Mouse (Mus musculus): ENCODE results near the gene Mlec. TPM values are rescaled to one million over a fixed set of nuclear protein-coding genes. Genes with fewer than 3 reads are reported as not detected.
"Not testable (repeated sequence)": the region's sequence is repeated elsewhere in the genome, so short reads cannot be mapped to it uniquely, and the experiment has no call there.

The Mlec gene
- polyA plus RNA-seq, 1 experiment from 2014 or later: 21.0 TPM

- Histone ChIP-seq H3K9me3 (ENCODE audit: control insufficient read depth, low read length) (no peaks in the 10 kb centered on the region), H3K4me2 (replicated peaks) (no peak overlapping the region), H3K4me1 (replicated peaks; ENCODE audit: control insufficient read depth, insufficient read depth, low read length) (no peaks in the 10 kb centered on the region), H3K4me3 (replicated peaks; ENCODE audit: low read length) (no peak overlapping the region), H3K9ac (no peak overlapping the region), H3K27ac (peak overlapping the region; percentile 38; the same call in 1 of the 2 replicates), H3K36me3 (replicated peaks; ENCODE audit: control insufficient read depth, insufficient read depth) (no peaks in the 10 kb centered on the region), H3K27me3 (ENCODE audit: control insufficient read depth, insufficient read depth, low read length) (no peaks in the 10 kb centered on the region)
- DNase-seq (ENCODE audit: low spot score) (peak; percentile 50), ATAC-seq (ENCODE audit: low FRiP score) (no peak)
- WGBS: 51% methylated on average over 11 of the region's 11 CpGs
These were observed 8.2 kb upstream of the Mlec start for GRCm38 (mm10) chr5:115165895-115166814.

GRCm38 (mm10) chr5:115165351-115165750 lies 7.4 kb upstream of the Mlec start:
- Histone ChIP-seq H3K9ac (no peak overlapping the region), H3K27me3 (ENCODE audit: control insufficient read depth, insufficient read depth, low read length) (no peaks in the 10 kb centered on the region), H3K4me3 (replicated peaks; ENCODE audit: low read length) (no peak overlapping the region), H3K4me2 (replicated peaks) (no peak overlapping the region), H3K9me3 (ENCODE audit: control insufficient read depth, low read length) (no peaks in the 10 kb centered on the region), H3K27ac (no peak overlapping the region), H3K36me3 (replicated peaks; ENCODE audit: control insufficient read depth, insufficient read depth) (no peaks in the 10 kb centered on the region), H3K4me1 (replicated peaks; ENCODE audit: control insufficient read depth, insufficient read depth, low read length) (no peaks in the 10 kb centered on the region)
- WGBS: 60% methylated on average over 9 of the region's 9 CpGs
- ATAC-seq (ENCODE audit: low FRiP score) (no peak), DNase-seq (ENCODE audit: low spot score) (no peak)

- WGBS: 86% methylated on average over 4 of the region's 4 CpGs
- not testable (repeated sequence) for H3K4me1 ChIP-seq (replicated peaks; ENCODE audit: control insufficient read depth, insufficient read depth, low read length); H3K4me3 ChIP-seq (replicated peaks; ENCODE audit: low read length); DNase-seq (ENCODE audit: low spot score); H3K4me2 ChIP-seq (replicated peaks); H3K9ac ChIP-seq; H3K27me3 ChIP-seq (ENCODE audit: control insufficient read depth, insufficient read depth, low read length); H3K9me3 ChIP-seq (ENCODE audit: control insufficient read depth, low read length); H3K27ac ChIP-seq; H3K36me3 ChIP-seq (replicated peaks; ENCODE audit: control insufficient read depth, insufficient read depth); ATAC-seq (ENCODE audit: low FRiP score)
These were observed 6.5 kb upstream of the Mlec start for GRCm38 (mm10) chr5:115164446-115164845.

GRCm38 (mm10) chr5:115163563-115163962 lies 5.6 kb upstream of the Mlec start:
- H3K27ac ChIP-seq: no peak overlapping the region
- H3K9ac ChIP-seq: no peak overlapping the region
- no peak overlapping the region for H3K4me2 ChIP-seq (replicated peaks)
- ATAC-seq (ENCODE audit: low FRiP score) (no peak), DNase-seq (ENCODE audit: low spot score) (no peak)
- no peaks in the 10 kb centered on the region for H3K36me3 ChIP-seq (replicated peaks; ENCODE audit: control insufficient read depth, insufficient read depth)
- H3K4me3 ChIP-seq (replicated peaks; ENCODE audit: low read length): no peak overlapping the region
- 0 out of 2 replicates have a peak, but pooled peaks cover 8% of the 10 kb centered on the region for H3K4me1 ChIP-seq (replicated peaks; ENCODE audit: control insufficient read depth, insufficient read depth, low read length)
- no peaks in the 10 kb centered on the region for H3K9me3 ChIP-seq (ENCODE audit: control insufficient read depth, low read length)
- 40% methylated on average over 8 of the region's 8 CpGs for WGBS
- no peaks in the 10 kb centered on the region for H3K27me3 ChIP-seq (ENCODE audit: control insufficient read depth, insufficient read depth, low read length)

GRCm38 (mm10) chr5:115161940-115162279 lies 3.9 kb upstream of the Mlec start:
- H3K27ac ChIP-seq; H3K4me2 ChIP-seq (replicated peaks); H3K27me3 ChIP-seq (ENCODE audit: control insufficient read depth, insufficient read depth, low read length); ATAC-seq (ENCODE audit: low FRiP score); H3K9me3 ChIP-seq (ENCODE audit: control insufficient read depth, low read length); DNase-seq (ENCODE audit: low spot score); H3K9ac ChIP-seq; H3K4me3 ChIP-seq (replicated peaks; ENCODE audit: low read length); H3K36me3 ChIP-seq (replicated peaks; ENCODE audit: control insufficient read depth, insufficient read depth): not testable (repeated sequence)
- peaks cover 11% of the 10 kb centered on the region for H3K4me1 ChIP-seq (replicated peaks; ENCODE audit: control insufficient read depth, insufficient read depth, low read length)
- WGBS: no CpG with 5 or more reads among the region's 1 CpGs

GRCm38 (mm10) chr5:115161064-115161939 lies 3.3 kb upstream of the Mlec start:
- H3K9ac ChIP-seq: no peak overlapping the region
- no peak overlapping the region for H3K4me3 ChIP-seq (replicated peaks; ENCODE audit: low read length)
- H3K4me2 ChIP-seq (replicated peaks): no peak overlapping the region
- H3K9me3 ChIP-seq (ENCODE audit: control insufficient read depth, low read length): no peaks in the 10 kb centered on the region
- DNase-seq (ENCODE audit: low spot score): no peak
- no peak overlapping the region for H3K27ac ChIP-seq
- no peaks in the 10 kb centered on the region for H3K36me3 ChIP-seq (replicated peaks; ENCODE audit: control insufficient read depth, insufficient read depth)
- peaks cover 17% of the 10 kb centered on the region for H3K4me1 ChIP-seq (replicated peaks; ENCODE audit: control insufficient read depth, insufficient read depth, low read length)
- WGBS: 66% methylated on average over 13 of the region's 13 CpGs
- H3K27me3 ChIP-seq (ENCODE audit: control insufficient read depth, insufficient read depth, low read length): no peaks in the 10 kb centered on the region
- ATAC-seq (ENCODE audit: low FRiP score): no peak

GRCm38 (mm10) chr5:115160655-115161054 lies 2.7 kb upstream of the Mlec start:
- H3K9ac ChIP-seq: no peak overlapping the region
- H3K27me3 ChIP-seq (ENCODE audit: control insufficient read depth, insufficient read depth, low read length): no peaks in the 10 kb centered on the region
- 74% methylated on average over 6 of the region's 6 CpGs for WGBS
- peaks cover 23% of the 10 kb centered on the region for H3K4me1 ChIP-seq (replicated peaks; ENCODE audit: control insufficient read depth, insufficient read depth, low read length)
- DNase-seq (ENCODE audit: low spot score): no peak
- no peak overlapping the region for H3K27ac ChIP-seq
- H3K4me3 ChIP-seq (replicated peaks; ENCODE audit: low read length): no peak overlapping the region
- no peaks in the 10 kb centered on the region for H3K36me3 ChIP-seq (replicated peaks; ENCODE audit: control insufficient read depth, insufficient read depth)
- no peak overlapping the region for H3K4me2 ChIP-seq (replicated peaks)
- ATAC-seq (ENCODE audit: low FRiP score): no peak
- no peaks in the 10 kb centered on the region for H3K9me3 ChIP-seq (ENCODE audit: control insufficient read depth, low read length)

- H3K9ac ChIP-seq: peak overlapping the region; percentile 71
- peaks cover 38% of the 10 kb centered on the region for H3K4me1 ChIP-seq (replicated peaks; ENCODE audit: control insufficient read depth, insufficient read depth, low read length)
- H3K9me3 ChIP-seq (ENCODE audit: control insufficient read depth, low read length): no peaks in the 10 kb centered on the region
- ATAC-seq (ENCODE audit: low FRiP score): no peak
- H3K27me3 ChIP-seq (ENCODE audit: control insufficient read depth, insufficient read depth, low read length): no peaks in the 10 kb centered on the region
- no peak for DNase-seq (ENCODE audit: low spot score)
- peak overlapping the region; percentile 98 for H3K27ac ChIP-seq
- H3K4me2 ChIP-seq (replicated peaks): peak overlapping the region; percentile 68
- peak overlapping the region; percentile 79 for H3K4me3 ChIP-seq (replicated peaks; ENCODE audit: low read length)
- WGBS: 30% methylated on average over 12 of the region's 12 CpGs
- no peaks in the 10 kb centered on the region for H3K36me3 ChIP-seq (replicated peaks; ENCODE audit: control insufficient read depth, insufficient read depth)
These were observed 1.2 kb upstream of the Mlec start for GRCm38 (mm10) chr5:115159165-115159564.

- ATAC-seq (ENCODE audit: low FRiP score): no peak
- peak overlapping the region; percentile 79 for H3K4me3 ChIP-seq (replicated peaks; ENCODE audit: low read length)
- peaks cover 40% of the 10 kb centered on the region for H3K4me1 ChIP-seq (replicated peaks; ENCODE audit: control insufficient read depth, insufficient read depth, low read length)
- H3K9me3 ChIP-seq (ENCODE audit: control insufficient read depth, low read length): no peaks in the 10 kb centered on the region
- H3K4me2 ChIP-seq (replicated peaks): peak overlapping the region; percentile 60
- H3K27ac ChIP-seq: no peak overlapping the region
- peak overlapping the region; percentile 90 for H3K9ac ChIP-seq
- H3K27me3 ChIP-seq (ENCODE audit: control insufficient read depth, insufficient read depth, low read length): no peaks in the 10 kb centered on the region
- no peak for DNase-seq (ENCODE audit: low spot score)
- H3K36me3 ChIP-seq (replicated peaks; ENCODE audit: control insufficient read depth, insufficient read depth): no peaks in the 10 kb centered on the region
- 3% methylated on average over 26 of the region's 26 CpGs for WGBS
These were observed 918 bp downstream of the Mlec start for GRCm38 (mm10) chr5:115156933-115157589.
